Mouse (Mus musculus): ENCODE results near the gene Tmx2. TPM values are rescaled to one million over a fixed set of nuclear protein-coding genes. Genes with fewer than 3 reads are reported as not detected.
A peak's percentile ranks its signal among the peaks of the same experiment; 100 is the strongest.

The Tmx2 gene
- polyA plus RNA-seq, 1 experiment from 2014 or later: 256 TPM

- WGBS: under 1% methylated on average over 93 of the region's 107 CpGs
- Histone ChIP-seq H3K36me3 (peaks cover 11% of the 10 kb centered on the region), H3K27ac (peak within 1 kb of the TSS; percentile 93), H3K27me3 (no peaks in the 10 kb centered on the region), H3K4me2 (peak within 1 kb of the TSS; percentile 79), H3K4me1 (replicated peaks) (peaks cover 27% of the 10 kb centered on the region), H3K4me3 (peak within 1 kb of the TSS; percentile 95), H3K9ac (peak within 1 kb of the TSS; percentile 96), H3K9me3 (no peaks in the 10 kb centered on the region)
- ATAC-seq (ENCODE audit: low FRiP score): peak; percentile 98
Observed at GRCm38 (mm10) chr2:84714811-84715561, 36.0 kb upstream of the Tmx2 start, which contains the start of gene Zdhhc5. Gene Zdhhc5, minus strand, starts transcription at chr2:84715180.

DNA sequence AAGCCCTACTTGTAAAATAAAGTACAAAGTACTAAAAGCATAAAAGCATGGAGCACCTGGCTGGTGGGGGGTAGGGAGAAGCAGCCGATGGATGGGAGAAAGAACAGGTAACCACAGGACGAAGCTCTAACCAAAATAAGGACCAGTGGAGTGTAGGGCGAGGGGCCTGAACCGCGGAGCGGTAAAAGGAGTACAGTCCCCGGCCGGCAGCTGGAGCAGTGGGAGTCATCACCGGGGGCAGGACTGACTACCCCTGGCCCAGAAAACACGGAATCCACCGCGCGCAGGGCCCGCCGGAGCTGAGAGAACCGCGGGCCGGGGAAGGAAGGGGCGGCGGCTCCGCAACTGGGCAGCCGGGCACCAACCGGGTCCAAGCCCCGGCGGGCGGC, 35.5 kb upstream of the Tmx2 start:
- peaks cover 15% of the 10 kb centered on the region for H3K36me3 ChIP-seq
- WGBS: under 1% methylated on average over 26 of the region's 26 CpGs
- peak overlapping the region; percentile 96 for H3K9ac ChIP-seq
- ATAC-seq (ENCODE audit: low FRiP score): no peak; the same call in 1 of the 2 replicates
- peak overlapping the region; percentile 93 for H3K27ac ChIP-seq
- no peaks in the 10 kb centered on the region for H3K9me3 ChIP-seq
- H3K4me1 ChIP-seq (replicated peaks): peaks cover 31% of the 10 kb centered on the region
- peak overlapping the region; percentile 74 for H3K4me2 ChIP-seq
- peak overlapping the region; percentile 95 for H3K4me3 ChIP-seq
- no peaks in the 10 kb centered on the region for H3K27me3 ChIP-seq

- peaks cover 28% of the 10 kb centered on the region for H3K36me3 ChIP-seq
- H3K9me3 ChIP-seq: no peaks in the 10 kb centered on the region
- no peaks in the 10 kb centered on the region for H3K27me3 ChIP-seq
- H3K4me2 ChIP-seq: no peak overlapping the region
- H3K27ac ChIP-seq: no peak overlapping the region
- no peak overlapping the region for H3K4me3 ChIP-seq
- no peak overlapping the region for H3K9ac ChIP-seq
- no peak for ATAC-seq (ENCODE audit: low FRiP score)
- H3K4me1 ChIP-seq (replicated peaks): peaks cover 52% of the 10 kb centered on the region
- 96% methylated on average over 2 of the region's 2 CpGs for WGBS
Observed at GRCm38 (mm10) chr2:84711898-84712297, 33.0 kb upstream of the Tmx2 start.

GRCm38 (mm10) chr2:84707523-84707922, 28.6 kb upstream of the Tmx2 start:
- Histone ChIP-seq H3K4me3 (no peak overlapping the region), H3K4me1 (replicated peaks) (peaks cover 29% of the 10 kb centered on the region), H3K27me3 (no peaks in the 10 kb centered on the region), H3K4me2 (no peak overlapping the region), H3K9ac (no peak overlapping the region; the same call in 1 of the 2 replicates), H3K27ac (no peak overlapping the region), H3K36me3 (peaks cover 51% of the 10 kb centered on the region), H3K9me3 (no peaks in the 10 kb centered on the region)
- ATAC-seq (ENCODE audit: low FRiP score): no peak
- 59% methylated on average over 1 of the region's 1 CpGs for WGBS

DNA sequence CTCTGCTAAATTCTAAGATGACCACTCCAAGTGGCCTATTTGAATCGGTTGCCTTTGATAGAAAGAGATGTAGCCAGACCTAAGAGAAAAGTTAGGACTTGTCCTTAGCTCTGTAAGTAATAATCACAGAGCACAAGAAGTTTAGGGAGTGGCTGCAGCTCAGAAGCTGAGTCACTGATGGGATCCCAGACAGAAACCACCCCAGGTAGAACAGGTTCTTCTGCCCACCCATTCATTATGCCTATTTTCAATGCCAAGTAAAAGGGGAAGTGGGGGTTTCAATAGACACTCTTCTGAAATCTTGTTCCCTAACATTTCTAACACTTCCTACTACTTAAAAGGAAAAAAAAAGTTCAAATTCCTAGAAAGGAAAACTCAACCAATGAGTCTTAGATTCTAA, 26.4 kb upstream of the Tmx2 start:
- Histone ChIP-seq H3K9me3 (no peaks in the 10 kb centered on the region), H3K9ac (no peak overlapping the region), H3K27me3 (no peaks in the 10 kb centered on the region), H3K4me3 (no peak overlapping the region), H3K36me3 (peaks cover 50% of the 10 kb centered on the region), H3K4me1 (replicated peaks) (peaks cover 24% of the 10 kb centered on the region), H3K27ac (no peak overlapping the region), H3K4me2 (no peak overlapping the region)
- no peak for ATAC-seq (ENCODE audit: low FRiP score)
- WGBS: 94% methylated on average over 1 of the region's 1 CpGs

DNA sequence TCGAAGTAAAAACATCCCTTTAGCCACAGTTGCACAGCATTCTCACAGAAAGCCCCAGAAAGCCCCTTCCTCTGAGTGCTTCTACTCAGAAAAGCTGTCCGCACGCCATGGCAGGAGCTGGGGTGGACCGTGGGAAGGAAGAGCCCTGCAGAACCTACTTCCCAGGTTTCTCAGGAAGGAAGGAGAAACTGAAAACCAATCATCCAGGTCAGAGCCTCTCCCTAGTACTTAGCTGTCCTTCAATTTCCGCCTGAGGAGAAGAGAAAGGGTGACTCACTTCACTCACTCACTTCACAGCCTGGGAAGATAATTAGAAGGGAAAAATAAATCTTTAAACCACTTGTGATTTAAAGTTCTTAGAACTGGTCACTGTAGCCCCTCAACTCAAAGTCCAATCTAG, 25.4 kb upstream of the Tmx2 start:
- WGBS: 92% methylated on average over 5 of the region's 5 CpGs
- H3K4me1 ChIP-seq (replicated peaks): peaks cover 20% of the 10 kb centered on the region
- peaks cover 44% of the 10 kb centered on the region for H3K36me3 ChIP-seq
- no peaks in the 10 kb centered on the region for H3K9me3 ChIP-seq
- no peaks in the 10 kb centered on the region for H3K27me3 ChIP-seq
- no peak overlapping the region for H3K27ac ChIP-seq
- H3K4me3 ChIP-seq: no peak overlapping the region
- no peak overlapping the region for H3K9ac ChIP-seq
- ATAC-seq (ENCODE audit: low FRiP score): no peak
- no peak overlapping the region for H3K4me2 ChIP-seq

GRCm38 (mm10) chr2:84703497-84703896, 24.6 kb upstream of the Tmx2 start:
- Histone ChIP-seq H3K27me3 (no peaks in the 10 kb centered on the region), H3K4me2 (no peak overlapping the region), H3K4me1 (replicated peaks) (peaks cover 11% of the 10 kb centered on the region), H3K9ac (no peak overlapping the region), H3K9me3 (no peaks in the 10 kb centered on the region), H3K4me3 (no peak overlapping the region), H3K27ac (no peak overlapping the region), H3K36me3 (peaks cover 37% of the 10 kb centered on the region)
- WGBS: 97% methylated on average over 1 of the region's 1 CpGs
- no peak for ATAC-seq (ENCODE audit: low FRiP score)

GRCm38 (mm10) chr2:84695007-84695695, 16.2 kb upstream of the Tmx2 start:
- Histone ChIP-seq H3K36me3 (peaks cover 56% of the 10 kb centered on the region), H3K27ac (no peak overlapping the region), H3K4me3 (no peak overlapping the region), H3K27me3 (no peaks in the 10 kb centered on the region), H3K9me3 (no peaks in the 10 kb centered on the region), H3K4me1 (replicated peaks) (no peaks in the 10 kb centered on the region), H3K4me2 (no peak overlapping the region), H3K9ac (no peak overlapping the region)
- WGBS: 95% methylated on average over 5 of the region's 5 CpGs
- ATAC-seq (ENCODE audit: low FRiP score): no peak

- Histone ChIP-seq H3K9me3 (no peaks in the 10 kb centered on the region), H3K4me3 (no peak overlapping the region), H3K4me1 (replicated peaks) (no peaks in the 10 kb centered on the region), H3K36me3 (peaks cover 89% of the 10 kb centered on the region), H3K4me2 (no peak overlapping the region), H3K9ac (no peak overlapping the region), H3K27ac (no peak overlapping the region), H3K27me3 (no peaks in the 10 kb centered on the region)
- ATAC-seq (ENCODE audit: low FRiP score): 0 out of 2 replicates have a peak, but pooled peaks have one; percentile 25
- 93% methylated on average over 12 of the region's 12 CpGs for WGBS
Observed at GRCm38 (mm10) chr2:84690050-84690449, 11.1 kb upstream of the Tmx2 start.

GRCm38 (mm10) chr2:84688080-84688844, 9.3 kb upstream of the Tmx2 start:
- no peak overlapping the region for H3K27ac ChIP-seq
- H3K27me3 ChIP-seq: no peaks in the 10 kb centered on the region
- H3K9ac ChIP-seq: no peak overlapping the region
- WGBS: 79% methylated on average over 2 of the region's 2 CpGs
- H3K9me3 ChIP-seq: no peaks in the 10 kb centered on the region
- H3K4me1 ChIP-seq (replicated peaks): no peaks in the 10 kb centered on the region
- H3K4me3 ChIP-seq: no peak overlapping the region
- no peak overlapping the region for H3K4me2 ChIP-seq
- peaks cover 83% of the 10 kb centered on the region for H3K36me3 ChIP-seq
- ATAC-seq (ENCODE audit: low FRiP score): no peak; the same call in 1 of the 2 replicates

- no peaks in the 10 kb centered on the region for H3K9me3 ChIP-seq
- 87% methylated on average over 6 of the region's 6 CpGs for WGBS
- peaks cover 11% of the 10 kb centered on the region for H3K4me1 ChIP-seq (replicated peaks)
- no peak overlapping the region for H3K4me2 ChIP-seq
- no peak overlapping the region for H3K9ac ChIP-seq
- peaks cover 38% of the 10 kb centered on the region for H3K36me3 ChIP-seq
- no peak for ATAC-seq (ENCODE audit: low FRiP score)
- no peak overlapping the region for H3K27ac ChIP-seq
- no peak overlapping the region for H3K4me3 ChIP-seq
- H3K27me3 ChIP-seq: no peaks in the 10 kb centered on the region
Observed at GRCm38 (mm10) chr2:84682605-84683183, 3.8 kb upstream of the Tmx2 start.
